Mouse (Mus musculus): ENCODE measurements around the gene Hoxc12.
A peak's percentile ranks its signal among the peaks of the same experiment; 100 is the strongest.

Gene Hoxc12

GRCm38 (mm10) chr15:102963671-102964640, 27.4 kb downstream of the Hoxc12 start:
- DNase-seq (ENCODE audit: low read depth), result no peak

GRCm38 (mm10) chr15:102965003-102965891, 28.7 kb downstream of the Hoxc12 start:
- DNase-seq (ENCODE audit: low read depth), result no peak

GRCm38 (mm10) chr15:102965892-102966775, 29.6 kb downstream of the Hoxc12 start:
- DNase-seq (ENCODE audit: low read depth), result peak; percentile 74

- DNase-seq (ENCODE audit: low read depth), result no peak
Observed at GRCm38 (mm10) chr15:102966776-102967311, 30.3 kb downstream of the Hoxc12 start, which contains the start of gene Hoxc10. Gene Hoxc10 (plus strand): TSS chr15:102966796.

GRCm38 (mm10) chr15:102967312-102967510, 30.7 kb downstream of the Hoxc12 start, which contains the start of gene Hoxc5:
Gene Hoxc5 (plus strand): TSS chr15:102967443.
- DNase-seq (ENCODE audit: low read depth), result no peak

GRCm38 (mm10) chr15:102967511-102968397, 31.2 kb downstream of the Hoxc12 start:
- DNase-seq (ENCODE audit: low read depth), result no peak

GRCm38 (mm10) chr15:102969296-102969695, 32.7 kb downstream of the Hoxc12 start:
- DNase-seq (ENCODE audit: low read depth), result no peak

- DNase-seq (ENCODE audit: low read depth), result no peak
Observed at GRCm38 (mm10) chr15:102970740-102971139, 34.2 kb downstream of the Hoxc12 start.

- no peak for DNase-seq (ENCODE audit: low read depth)
Observed at GRCm38 (mm10) chr15:102972254-102972653, 35.7 kb downstream of the Hoxc12 start.

- DNase-seq (ENCODE audit: low read depth), result no peak
Observed at GRCm38 (mm10) chr15:102972753-102973152, 36.2 kb downstream of the Hoxc12 start.

GRCm38 (mm10) chr15:102975034-102975433, 38.5 kb downstream of the Hoxc12 start:
- no peak for DNase-seq (ENCODE audit: low read depth)

- no peak for DNase-seq (ENCODE audit: low read depth)
Observed at GRCm38 (mm10) chr15:102975688-102976111, 39.1 kb downstream of the Hoxc12 start.

GRCm38 (mm10) chr15:102976171-102976570, 39.6 kb downstream of the Hoxc12 start, which contains the start of gene Hoxc9:
Gene Hoxc9 (plus strand): TSS chr15:102976439.
- no peak for DNase-seq (ENCODE audit: low read depth)

GRCm38 (mm10) chr15:102976631-102977422, 40.3 kb downstream of the Hoxc12 start:
- DNase-seq (ENCODE audit: low read depth), result peak; percentile 46

GRCm38 (mm10) chr15:102977423-102977974, 40.9 kb downstream of the Hoxc12 start:
- DNase-seq (ENCODE audit: low read depth), result no peak

- DNase-seq (ENCODE audit: low read depth), result no peak
Observed at GRCm38 (mm10) chr15:102978615-102979515, 42.3 kb downstream of the Hoxc12 start.

- DNase-seq (ENCODE audit: low read depth), result no peak
Observed at GRCm38 (mm10) chr15:102979936-102980335, 43.4 kb downstream of the Hoxc12 start.

GRCm38 (mm10) chr15:102980352-102980751, 43.8 kb downstream of the Hoxc12 start:
- DNase-seq (ENCODE audit: low read depth), result no peak
